Mouse (Mus musculus): ENCODE results near the gene Fat3.

DNA sequence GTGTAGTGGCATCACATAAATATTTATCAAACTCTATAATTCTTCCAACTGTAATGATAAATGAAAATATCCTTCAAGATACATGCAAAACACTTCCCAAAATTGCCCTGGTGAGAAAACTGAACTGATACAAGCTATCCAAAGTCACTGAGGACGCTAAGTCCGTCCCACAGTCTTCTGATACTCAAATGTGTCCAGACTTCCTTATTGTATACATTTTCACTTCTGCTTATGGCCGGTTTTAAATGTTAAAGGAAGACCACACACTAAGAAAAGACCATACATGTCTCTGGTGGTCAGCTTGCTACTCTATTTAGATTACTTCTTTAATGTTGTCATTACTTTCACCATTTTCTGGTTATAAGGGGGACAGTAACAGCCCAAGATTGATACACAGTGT lies 137.4 kb downstream of the Fat3 start:
- TF ChIP-seq CTCF (IDR thresholded peaks at IDR 0.05; ENCODE audit: borderline replicate concordance, insufficient read depth, low read depth, low read length) (no peak), POLR2A (IDR thresholded peaks at IDR 0.05; ENCODE audit: borderline replicate concordance, insufficient read depth, low read length) (no peak)

Data from cerebellum, adult 2 months (tissue).